Mouse (Mus musculus) intestine, embryonic 16.5 days (tissue): ENCODE measurements at regions not wholly inside any gene's neighbourhood (a gene's known extent, or its start where the extent isn't known, plus 50 kb on each side); places are given as distances from the start of the nearest gene placed in this dataset.
A peak's percentile ranks its signal among the peaks of the same experiment; 100 is the strongest.
"Not testable (repeated sequence)": the region's sequence is repeated elsewhere in the genome, so short reads cannot be mapped to it uniquely, and the experiment has no call there.

Experiments used
- ATAC-seq: fragments of 200-750 bp; cut with Nextera tagmentation; 2 replicates; pipeline ENCODE4 v1.8.0; 2017; ENCODE audit warnings: moderate TSS enrichment, moderate library complexity
- H3K27ac ChIP-seq: fragments of 300-500 bp; sonication (generic); 2 replicates; pipeline ENCODE4 v1.5.1; 2014; ENCODE audit warnings: mild to moderate bottlenecking, low read length
- H3K27me3 ChIP-seq: fragments of 300-500 bp; sonication (generic); replicated peaks from 2 replicates; pipeline ENCODE4 v1.6.1; 2014; ENCODE audit warnings: low read length, control low read depth, mixed read lengths; ENCODE audit not compliant: control insufficient read depth, insufficient read depth
- H3K36me3 ChIP-seq: fragments of 300-500 bp; sonication (generic); 2 replicates; pipeline ENCODE4 v1.6.1; 2014; ENCODE audit warnings: low read length, control low read depth; ENCODE audit not compliant: control insufficient read depth, insufficient read depth
- H3K4me1 ChIP-seq: fragments of 300-500 bp; sonication (generic); 2 replicates; pipeline ENCODE4 v1.6.1; 2014; ENCODE audit warnings: low read length, control low read depth, mixed read lengths; ENCODE audit not compliant: control insufficient read depth, insufficient read depth
- H3K4me2 ChIP-seq: fragments of 300-500 bp; sonication (generic); 2 replicates; pipeline ENCODE4 v1.6.1; 2014; ENCODE audit warnings: low read depth, low read length, control low read depth
- H3K4me3 ChIP-seq: fragments of 300-500 bp; sonication (generic); 2 replicates; pipeline ENCODE4 v1.5.1; 2014; ENCODE audit warnings: mild to moderate bottlenecking, low read length
- H3K9ac ChIP-seq: fragments of 300-500 bp; sonication (generic); 2 replicates; pipeline ENCODE4 v1.6.1; 2014; ENCODE audit warnings: low read depth, low read length
- H3K9me3 ChIP-seq: fragments of 300-500 bp; sonication (generic); 2 replicates; pipeline ENCODE4 v1.6.1; 2016; ENCODE audit warnings: low read length, control low read depth; ENCODE audit not compliant: control insufficient read depth
- WGBS: fragments of 180-500 bp; shearing (Covaris S2); extraction: QIAGEN DNeasy Blood & Tissue Kit; methylation state at CpG from one replicate; pipeline ENCODE4 v1.1.7; 2014; 5-methylcytosine and 5-hydroxymethylcytosine counted together

DNA sequence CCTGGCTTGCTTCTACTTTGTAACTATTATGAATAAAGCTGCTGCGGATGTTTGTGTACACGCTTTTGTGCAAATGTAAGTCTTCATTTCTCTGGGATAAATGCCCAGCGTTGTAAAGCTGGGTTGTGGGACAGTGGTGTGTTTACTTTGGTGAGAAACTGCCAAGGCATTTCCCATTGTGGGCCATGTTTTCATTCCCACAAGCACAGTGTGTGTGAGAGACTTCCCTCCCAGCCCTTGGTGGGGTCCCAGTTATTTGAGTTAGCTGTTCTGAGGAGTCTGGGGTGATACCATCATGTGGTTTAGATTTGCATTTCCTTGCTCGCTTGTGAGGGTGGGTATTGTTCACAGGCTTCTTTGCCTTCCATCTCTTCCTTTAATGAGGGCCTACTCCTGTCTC lies 109.9 kb downstream of the Pmp22 start:
- Histone ChIP-seq H3K9me3 (no peaks in the 10 kb centered on the region), H3K27ac (no peak overlapping the region), H3K36me3 (no peaks in the 10 kb centered on the region), H3K4me2 (no peak overlapping the region), H3K9ac (no peak overlapping the region), H3K27me3 (no peaks in the 10 kb centered on the region), H3K4me1 (no peaks in the 10 kb centered on the region), H3K4me3 (no peak overlapping the region)
- WGBS = 65% methylated on average over 4 of the region's 4 CpGs
- no peak for ATAC-seq

DNA sequence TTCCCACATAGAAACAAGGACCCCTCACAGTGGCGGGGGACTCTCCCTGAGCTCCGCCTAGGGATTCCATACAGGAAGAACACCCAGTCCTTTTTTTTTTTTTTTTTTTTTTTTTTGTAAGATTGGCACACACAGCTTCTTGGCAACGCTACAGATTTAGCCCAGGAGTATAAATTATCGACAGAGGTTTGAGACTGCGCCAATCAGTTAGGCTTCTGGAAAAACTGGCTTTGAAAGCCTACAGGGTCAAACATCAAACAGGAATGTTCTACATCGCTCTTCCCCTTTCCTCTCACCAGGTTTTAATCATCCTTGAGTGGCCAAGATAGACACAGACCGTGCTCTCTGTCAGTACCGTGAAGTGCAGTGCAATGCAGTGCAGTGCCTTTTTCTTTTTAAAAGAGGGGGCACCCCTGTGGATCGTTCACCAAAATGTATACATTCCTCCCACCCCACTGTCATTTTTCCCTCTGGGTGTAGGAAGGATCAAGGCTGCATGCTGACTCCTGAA lies 115.2 kb downstream of the Pmp22 start:
- 67% methylated on average over 9 of the region's 9 CpGs for WGBS
- no peaks in the 10 kb centered on the region for H3K9me3 ChIP-seq
- no peak for ATAC-seq
- no peak overlapping the region for H3K4me3 ChIP-seq
- no peaks in the 10 kb centered on the region for H3K36me3 ChIP-seq
- no peak overlapping the region for H3K4me2 ChIP-seq
- no peak overlapping the region for H3K27ac ChIP-seq
- H3K4me1 ChIP-seq = no peaks in the 10 kb centered on the region
- H3K9ac ChIP-seq = no peak overlapping the region
- no peaks in the 10 kb centered on the region for H3K27me3 ChIP-seq

DNA sequence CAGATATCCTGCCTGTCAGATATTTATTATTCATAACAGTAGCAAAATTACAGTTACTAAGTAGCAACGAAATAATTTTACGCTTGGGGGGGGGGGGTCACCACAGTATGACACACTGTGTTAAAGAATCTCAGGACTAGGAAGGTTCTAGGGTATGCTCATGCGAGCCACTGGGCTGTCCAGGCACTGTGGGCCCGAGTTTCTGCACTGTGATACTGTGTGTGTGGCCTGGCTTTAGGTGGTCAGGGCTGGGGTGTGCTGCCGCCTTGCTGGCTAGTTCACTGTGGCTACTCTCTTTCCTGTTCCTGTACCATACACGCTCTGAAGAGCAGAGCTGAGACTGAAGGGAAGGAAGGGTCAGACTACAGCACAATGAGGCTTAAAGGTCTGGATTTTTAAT lies 116.3 kb downstream of the Pmp22 start:
- Histone ChIP-seq H3K4me3 (no peak overlapping the region), H3K9ac (no peak overlapping the region), H3K27ac (no peak overlapping the region), H3K4me1 (no peaks in the 10 kb centered on the region), H3K9me3 (no peaks in the 10 kb centered on the region), H3K36me3 (no peaks in the 10 kb centered on the region), H3K4me2 (no peak overlapping the region), H3K27me3 (no peaks in the 10 kb centered on the region)
- WGBS = 81% methylated on average over 6 of the region's 6 CpGs
- no peak for ATAC-seq

DNA sequence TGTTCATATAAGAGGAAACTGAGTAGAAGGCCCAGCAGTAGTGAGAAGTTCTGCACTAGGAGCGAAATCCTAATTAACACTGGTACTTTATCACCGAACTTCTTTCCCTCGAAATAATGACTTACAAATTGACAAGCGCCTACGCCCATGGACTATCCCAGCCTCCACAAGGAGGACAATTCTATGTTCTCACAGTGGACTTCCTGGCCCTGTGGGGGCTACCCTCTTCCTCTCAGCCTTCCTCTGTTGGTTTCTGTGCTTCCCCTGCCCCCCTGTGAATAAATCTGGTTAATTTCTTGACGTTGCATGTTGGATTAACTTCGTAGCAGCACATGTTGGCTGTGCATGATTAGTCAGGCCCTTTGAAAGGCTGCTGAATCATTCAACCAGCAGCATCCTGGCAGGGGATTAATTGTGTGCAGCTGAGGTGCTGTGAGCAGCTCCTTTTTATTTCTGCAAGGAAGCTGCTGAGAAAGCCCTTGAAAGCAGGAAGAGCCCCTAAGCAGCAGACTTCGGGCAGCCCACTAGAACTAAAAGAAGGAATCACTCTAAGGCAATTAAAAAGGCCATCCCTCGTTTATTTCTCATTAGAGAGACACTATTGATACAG lies 117.4 kb downstream of the Pmp22 start:
- H3K27me3 ChIP-seq = no peaks in the 10 kb centered on the region
- WGBS = 73% methylated on average over 9 of the region's 9 CpGs
- no peaks in the 10 kb centered on the region for H3K36me3 ChIP-seq
- H3K27ac ChIP-seq = no peak overlapping the region
- no peaks in the 10 kb centered on the region for H3K4me1 ChIP-seq
- H3K4me2 ChIP-seq = no peak overlapping the region
- ATAC-seq = no peak
- H3K9ac ChIP-seq = no peak overlapping the region
- no peak overlapping the region for H3K4me3 ChIP-seq
- H3K9me3 ChIP-seq = no peaks in the 10 kb centered on the region

DNA sequence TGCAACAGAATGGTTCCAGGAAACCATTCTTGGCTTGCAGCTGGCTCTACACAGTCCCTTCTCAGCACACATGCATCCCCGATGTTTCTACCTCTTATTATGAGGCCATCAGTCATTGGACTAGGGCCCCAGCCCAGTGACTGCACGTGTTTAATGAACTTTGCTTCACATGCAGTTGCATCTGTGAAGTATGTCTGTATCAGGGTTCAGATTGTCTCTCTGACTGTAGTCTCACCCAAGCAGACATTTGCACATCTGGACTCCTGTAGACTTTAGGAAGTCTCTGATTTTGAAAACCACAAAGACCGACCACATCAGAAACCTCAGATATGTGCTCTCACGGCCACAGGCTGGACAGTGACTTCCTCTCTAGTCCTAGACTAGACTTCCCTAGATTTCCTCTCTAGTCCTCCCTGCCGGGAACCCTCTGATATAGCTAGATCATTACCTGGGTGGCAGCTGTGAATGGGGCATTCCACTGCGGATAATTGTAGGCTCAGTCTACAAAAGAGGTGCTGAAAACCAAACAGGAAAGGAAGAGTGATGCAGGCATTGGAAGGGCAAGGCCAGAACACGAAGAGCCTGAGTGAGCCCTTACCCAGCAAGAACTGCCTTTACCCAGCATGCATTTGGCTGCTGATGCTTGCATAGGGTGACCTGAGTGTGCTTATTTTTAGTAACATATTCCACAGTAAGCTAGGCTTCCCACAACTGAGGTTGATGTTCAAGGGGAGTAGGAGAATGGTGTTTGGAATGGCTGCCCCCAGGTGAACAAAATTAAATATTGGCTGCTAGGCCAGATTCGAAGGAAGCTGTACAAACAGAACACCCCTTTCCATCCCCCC lies 123.5 kb downstream of the Pmp22 start:
- no peak overlapping the region for H3K9ac ChIP-seq
- no peak overlapping the region for H3K4me2 ChIP-seq
- no peaks in the 10 kb centered on the region for H3K36me3 ChIP-seq
- no peak overlapping the region for H3K4me3 ChIP-seq
- ATAC-seq = 0 out of 2 replicates have a peak, but pooled peaks have one; percentile 42
- H3K4me1 ChIP-seq = peaks cover 12% of the 10 kb centered on the region; the same call in 1 of the 2 replicates
- no peaks in the 10 kb centered on the region for H3K9me3 ChIP-seq
- 38% methylated on average over 8 of the region's 8 CpGs for WGBS
- H3K27me3 ChIP-seq = no peaks in the 10 kb centered on the region
- H3K27ac ChIP-seq = no peak overlapping the region

DNA sequence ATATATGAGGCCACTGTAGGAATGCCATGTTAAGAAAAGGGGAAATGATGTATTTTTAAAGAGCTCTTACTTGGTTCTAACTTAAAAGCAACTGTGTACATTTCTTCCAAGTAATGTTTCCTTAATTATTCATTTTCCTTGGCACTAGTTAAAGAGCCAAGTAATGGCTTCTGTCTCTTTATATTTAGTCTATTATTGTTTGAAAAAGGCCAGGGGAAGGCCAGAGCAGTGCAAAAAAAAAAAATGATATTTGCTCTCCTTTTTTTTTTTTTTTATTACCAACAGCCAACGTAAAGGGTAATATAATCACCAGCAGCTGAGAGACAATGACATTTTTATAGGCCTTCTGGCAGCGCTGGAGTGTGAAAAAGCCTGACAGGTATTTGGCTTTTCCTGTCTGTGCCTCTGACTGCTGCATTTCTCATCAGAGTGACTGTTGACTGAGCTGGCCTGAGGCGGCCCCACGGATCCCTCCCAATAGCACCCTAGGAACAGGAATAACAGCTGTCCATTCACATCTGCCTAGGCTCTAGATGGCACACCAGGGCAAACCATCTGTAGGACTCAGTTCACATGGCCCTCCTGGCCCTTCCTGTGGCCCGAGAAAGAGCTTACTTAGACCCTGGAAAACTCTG lies 124.3 kb downstream of the Pmp22 start:
- Histone ChIP-seq H3K4me2 (no peak overlapping the region), H3K27me3 (no peaks in the 10 kb centered on the region), H3K9me3 (no peaks in the 10 kb centered on the region), H3K4me3 (no peak overlapping the region), H3K27ac (no peak overlapping the region), H3K9ac (no peak overlapping the region), H3K36me3 (no peaks in the 10 kb centered on the region), H3K4me1 (peaks cover 12% of the 10 kb centered on the region; the same call in 1 of the 2 replicates)
- ATAC-seq = peak; percentile 76
- WGBS = 8% methylated on average over 5 of the region's 5 CpGs

DNA sequence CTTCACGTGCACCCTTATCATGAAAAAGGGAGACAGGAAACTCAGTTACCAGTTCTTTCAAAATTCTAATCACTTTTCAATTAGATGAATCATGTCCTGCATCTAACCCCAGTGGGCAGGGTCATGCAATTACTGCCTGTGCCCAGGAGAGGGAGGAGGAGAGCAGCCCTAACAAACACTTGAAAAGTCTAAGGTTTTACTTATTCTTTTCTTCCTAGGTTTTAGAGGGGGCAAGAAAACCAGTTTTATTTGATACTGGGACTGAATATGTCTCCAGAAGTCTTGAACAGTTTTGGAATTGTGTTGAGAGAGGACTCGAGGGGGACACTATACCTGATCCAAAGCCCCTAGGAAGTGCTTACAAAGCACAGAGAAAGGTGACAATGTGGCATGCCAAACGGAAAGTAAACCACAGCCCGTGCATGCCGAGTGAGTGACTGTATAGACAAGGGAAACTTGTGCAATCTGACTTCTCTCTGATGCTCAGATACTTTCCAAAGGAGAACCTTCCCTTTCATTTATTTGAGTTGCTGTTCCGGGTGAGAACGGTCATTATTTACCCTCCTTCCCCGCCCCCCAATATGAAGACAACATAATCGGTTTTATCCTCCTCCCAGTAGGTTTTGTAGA lies 135.8 kb downstream of the Pmp22 start:
- no peak for ATAC-seq
- no peaks in the 10 kb centered on the region for H3K36me3 ChIP-seq
- no peaks in the 10 kb centered on the region for H3K9me3 ChIP-seq
- H3K27ac ChIP-seq = no peak overlapping the region
- H3K9ac ChIP-seq = no peak overlapping the region
- H3K4me2 ChIP-seq = peak overlapping the region; percentile 2
- no peaks in the 10 kb centered on the region for H3K27me3 ChIP-seq
- 36% methylated on average over 9 of the region's 9 CpGs for WGBS
- peak overlapping the region; percentile 9; the same call in 1 of the 2 replicates for H3K4me3 ChIP-seq
- H3K4me1 ChIP-seq = no peaks in the 10 kb centered on the region

DNA sequence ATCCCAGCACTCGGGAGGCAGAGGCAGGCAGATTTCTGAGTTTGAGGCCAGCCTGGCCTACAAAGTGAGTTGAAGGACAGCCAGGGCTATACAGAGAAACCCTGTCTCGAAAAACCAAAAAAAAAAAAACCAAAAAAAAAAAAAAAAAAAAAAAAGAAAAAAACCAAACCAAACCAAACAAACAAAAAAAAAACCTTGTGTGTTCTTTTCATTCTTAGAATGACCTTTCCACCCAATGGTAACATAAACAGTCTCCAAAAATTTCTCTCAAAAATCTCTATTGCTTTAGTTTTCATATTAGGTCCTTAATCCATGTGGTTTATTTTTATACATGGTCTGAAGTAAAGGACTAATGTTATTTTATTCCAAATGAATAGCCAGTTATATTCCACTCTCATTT lies 137.5 kb downstream of the Pmp22 start:
- not testable (repeated sequence) for H3K36me3 ChIP-seq, ATAC-seq, H3K9me3 ChIP-seq, H3K4me3 ChIP-seq, H3K9ac ChIP-seq, H3K27ac ChIP-seq, H3K4me1 ChIP-seq, H3K27me3 ChIP-seq, H3K4me2 ChIP-seq
- 80% methylated on average over 2 of the region's 2 CpGs for WGBS

DNA sequence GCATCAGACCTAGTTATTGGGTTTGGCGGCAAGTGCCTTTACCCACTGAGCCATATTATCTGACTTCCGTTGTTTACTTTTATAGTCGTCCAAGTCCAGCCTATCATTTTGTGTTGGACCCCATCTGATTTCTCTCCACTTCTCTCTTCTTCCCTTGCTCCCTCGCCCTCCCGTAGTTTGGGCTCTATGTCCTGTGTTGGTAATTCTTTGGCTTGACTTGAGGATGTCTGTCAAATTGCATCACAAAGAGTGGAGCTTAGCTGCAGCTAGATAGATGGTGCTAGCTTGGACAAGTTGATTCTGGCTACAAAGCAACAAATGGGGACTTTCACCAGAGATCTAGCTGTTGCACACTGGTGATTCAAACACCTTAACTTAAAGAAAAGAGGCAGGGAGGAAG lies 147.9 kb downstream of the Pmp22 start:
- H3K4me2 ChIP-seq = no peak overlapping the region
- H3K27me3 ChIP-seq = no peaks in the 10 kb centered on the region
- no peak overlapping the region for H3K4me3 ChIP-seq
- no peaks in the 10 kb centered on the region for H3K9me3 ChIP-seq
- no peaks in the 10 kb centered on the region for H3K4me1 ChIP-seq
- H3K27ac ChIP-seq = no peak overlapping the region
- 79% methylated on average over 5 of the region's 5 CpGs for WGBS
- no peak overlapping the region for H3K9ac ChIP-seq
- ATAC-seq = no peak
- H3K36me3 ChIP-seq = no peaks in the 10 kb centered on the region
